Mouse (Mus musculus): ENCODE measurements at regions not wholly inside any gene's neighbourhood (a gene's known extent, or its start where the extent isn't known, plus 50 kb on each side); places are given as distances from the start of the nearest gene placed in this dataset.

- peak in 2 of 3 experiments; percentile 43 to 45 for TF ChIP-seq MYOG (IDR thresholded peaks at IDR 0.05; ENCODE audit: control insufficient read depth in 1 of 3, insufficient read depth in 1 of 3, insufficient read length in 2 of 3, low read depth in 2 of 3)
- TF ChIP-seq MAX (IDR thresholded peaks at IDR 0.05; ENCODE audit: low read depth) = no peak
- no peak for TF ChIP-seq POLR2AphosphoS2 (IDR thresholded peaks at IDR 0.05; ENCODE audit: insufficient read length, low read depth)
- no peak for TF ChIP-seq CEBPB (IDR thresholded peaks at IDR 0.05; ENCODE audit: insufficient read depth, poor library complexity, severe bottlenecking)
- no peak for TF ChIP-seq SRF (IDR thresholded peaks at IDR 0.05; ENCODE audit: control insufficient read depth, insufficient read length, low read depth)
- peak in 2 of 3 experiments; percentile 24 to 44 for TF ChIP-seq MYOD1 (IDR thresholded peaks at IDR 0.05; ENCODE audit: control insufficient read depth in 1 of 3, insufficient read length in 2 of 3, low read depth in 2 of 3)
- H3K4me3 ChIP-seq = no peak overlapping the region
- no peaks in the 10 kb centered on the region for H3K27me3 ChIP-seq (ENCODE audit: control insufficient read depth, insufficient read depth, insufficient read length)
- H3K36me3 ChIP-seq (ENCODE audit: control insufficient read depth, insufficient read depth) = no peaks in the 10 kb centered on the region
- H3K79me2 ChIP-seq (ENCODE audit: control insufficient read depth, insufficient read depth) = no peaks in the 10 kb centered on the region
- H3K4me2 ChIP-seq (ENCODE audit: low read depth) = no peak overlapping the region
- no peak overlapping the region for H3ac ChIP-seq (ENCODE audit: control insufficient read depth, insufficient read length)
Measured at GRCm38 (mm10) chr7:135942826-135943225, 226.7 kb upstream of the Mki67 start.

- Histone ChIP-seq H3K4me3 (no peak overlapping the region), H3K36me3 (ENCODE audit: control insufficient read depth, insufficient read depth) (no peaks in the 10 kb centered on the region)
Measured at GRCm38 (mm10) chr7:135946071-135946646, 230.0 kb upstream of the Mki67 start.

GRCm38 (mm10) chr7:135961026-135961425 is 244.9 kb upstream of the Mki67 start:
- Histone ChIP-seq H3K4me3 (no peak overlapping the region), H3K79me2 (ENCODE audit: control insufficient read depth, insufficient read depth) (no peaks in the 10 kb centered on the region), H3K27me3 (ENCODE audit: control insufficient read depth, insufficient read depth, insufficient read length) (no peaks in the 10 kb centered on the region), H3ac (ENCODE audit: control insufficient read depth, insufficient read length) (no peak overlapping the region), H3K36me3 (ENCODE audit: control insufficient read depth, insufficient read depth) (no peaks in the 10 kb centered on the region), H3K4me2 (ENCODE audit: low read depth) (no peak overlapping the region)
- no peak for TF ChIP-seq MAX (IDR thresholded peaks at IDR 0.05; ENCODE audit: low read depth)

More at GRCm38 (mm10) chr7:135946071-135946646, 230.0 kb upstream of the Mki67 start:
- no peaks in the 10 kb centered on the region for H3K27me3 ChIP-seq (ENCODE audit: control insufficient read depth, insufficient read depth, insufficient read length)
- H3K4me2 ChIP-seq (ENCODE audit: low read depth) = no peak overlapping the region
- no peak overlapping the region for H3ac ChIP-seq (ENCODE audit: control insufficient read depth, insufficient read length)
- TF ChIP-seq MYOD1 (IDR thresholded peaks at IDR 0.05; ENCODE audit: control insufficient read depth in 1 of 3, insufficient read length in 2 of 3, low read depth in 2 of 3) = peak in 2 of 3 experiments; percentile 37 to 58
- no peak for TF ChIP-seq MAX (IDR thresholded peaks at IDR 0.05; ENCODE audit: low read depth)
- TF ChIP-seq POLR2A (IDR thresholded peaks at IDR 0.05; ENCODE audit: insufficient read length, low read depth) = no peak
- no peak for TF ChIP-seq TCF12 (IDR thresholded peaks at IDR 0.05; ENCODE audit: insufficient read depth, poor library complexity, severe bottlenecking)
- no peaks in the 10 kb centered on the region for H3K79me2 ChIP-seq (ENCODE audit: control insufficient read depth, insufficient read depth)

GRCm38 (mm10) chr7:135965528-135965927 is 249.4 kb upstream of the Mki67 start:
- Histone ChIP-seq H3K27me3 (ENCODE audit: control insufficient read depth, insufficient read depth, insufficient read length) (no peaks in the 10 kb centered on the region), H3ac (ENCODE audit: control insufficient read depth, insufficient read length) (no peak overlapping the region), H3K36me3 (ENCODE audit: control insufficient read depth, insufficient read depth) (no peaks in the 10 kb centered on the region), H3K79me2 (ENCODE audit: control insufficient read depth, insufficient read depth) (no peaks in the 10 kb centered on the region), H3K4me3 (no peak overlapping the region), H3K4me2 (ENCODE audit: low read depth) (no peak overlapping the region)
- no peak for TF ChIP-seq CEBPB (IDR thresholded peaks at IDR 0.05; ENCODE audit: insufficient read depth, poor library complexity, severe bottlenecking)
- no peak for TF ChIP-seq MAX (IDR thresholded peaks at IDR 0.05; ENCODE audit: low read depth)
- TF ChIP-seq POLR2AphosphoS2 (IDR thresholded peaks at IDR 0.05; ENCODE audit: insufficient read length, low read depth) = no peak
- no peak for TF ChIP-seq TCF3 (IDR thresholded peaks at IDR 0.05; ENCODE audit: insufficient read length, low read depth)
- TF ChIP-seq MYOD1 (IDR thresholded peaks at IDR 0.05; ENCODE audit: control insufficient read depth in 1 of 3, insufficient read length in 2 of 3, low read depth in 2 of 3) = no peak

GRCm38 (mm10) chr7:135966231-135966630 is 250.1 kb upstream of the Mki67 start:
- TF ChIP-seq MYOD1 (IDR thresholded peaks at IDR 0.05; ENCODE audit: control insufficient read depth in 1 of 3, insufficient read length in 2 of 3, low read depth in 2 of 3) (no peak), REST (IDR thresholded peaks at IDR 0.05; ENCODE audit: insufficient read depth, insufficient read length) (no peak), TCF3 (IDR thresholded peaks at IDR 0.05; ENCODE audit: insufficient read length, low read depth) (no peak), POLR2A (IDR thresholded peaks at IDR 0.05; ENCODE audit: insufficient read length, low read depth) (no peak), MYOG (IDR thresholded peaks at IDR 0.05; ENCODE audit: control insufficient read depth in 1 of 3, insufficient read depth in 1 of 3, insufficient read length in 2 of 3, low read depth in 2 of 3) (no peak), CEBPB (IDR thresholded peaks at IDR 0.05; ENCODE audit: insufficient read depth, poor library complexity, severe bottlenecking) (no peak)
- Histone ChIP-seq H3K36me3 (ENCODE audit: control insufficient read depth, insufficient read depth) (no peaks in the 10 kb centered on the region), H3K4me2 (ENCODE audit: low read depth) (no peak overlapping the region)

GRCm38 (mm10) chr7:135968638-135969037 is 252.5 kb upstream of the Mki67 start:
- Histone ChIP-seq H3K4me3 (no peak overlapping the region), H3ac (ENCODE audit: control insufficient read depth, insufficient read length) (no peak overlapping the region), H3K36me3 (ENCODE audit: control insufficient read depth, insufficient read depth) (no peaks in the 10 kb centered on the region), H3K79me2 (ENCODE audit: control insufficient read depth, insufficient read depth) (no peaks in the 10 kb centered on the region), H3K27me3 (ENCODE audit: control insufficient read depth, insufficient read depth, insufficient read length) (no peaks in the 10 kb centered on the region), H3K4me2 (ENCODE audit: low read depth) (no peak overlapping the region)
- TF ChIP-seq MYOD1 (IDR thresholded peaks at IDR 0.05; ENCODE audit: control insufficient read depth in 1 of 3, insufficient read length in 2 of 3, low read depth in 2 of 3) (no peak), SRF (IDR thresholded peaks at IDR 0.05; ENCODE audit: control insufficient read depth, insufficient read length, low read depth) (no peak), TCF12 (IDR thresholded peaks at IDR 0.05; ENCODE audit: insufficient read depth, poor library complexity, severe bottlenecking) (no peak), MAX (IDR thresholded peaks at IDR 0.05; ENCODE audit: low read depth) (no peak), USF1 (IDR thresholded peaks at IDR 0.05; ENCODE audit: low read depth) (no peak), MYOG (IDR thresholded peaks at IDR 0.05; ENCODE audit: control insufficient read depth in 1 of 3, insufficient read depth in 1 of 3, insufficient read length in 2 of 3, low read depth in 2 of 3) (no peak), POLR2A (IDR thresholded peaks at IDR 0.05; ENCODE audit: insufficient read length, low read depth) (no peak), CEBPB (IDR thresholded peaks at IDR 0.05; ENCODE audit: insufficient read depth, poor library complexity, severe bottlenecking) (no peak), POLR2AphosphoS2 (IDR thresholded peaks at IDR 0.05; ENCODE audit: insufficient read length, low read depth) (no peak), REST (IDR thresholded peaks at IDR 0.05; ENCODE audit: insufficient read depth, insufficient read length) (no peak), E2F4 (IDR thresholded peaks at IDR 0.05; ENCODE audit: insufficient read depth) (no peak), TCF3 (IDR thresholded peaks at IDR 0.05; ENCODE audit: insufficient read length, low read depth) (no peak)

More at GRCm38 (mm10) chr7:135966231-135966630, 250.1 kb upstream of the Mki67 start:
- no peak overlapping the region for H3ac ChIP-seq (ENCODE audit: control insufficient read depth, insufficient read length)
- H3K79me2 ChIP-seq (ENCODE audit: control insufficient read depth, insufficient read depth) = no peaks in the 10 kb centered on the region
- H3K27me3 ChIP-seq (ENCODE audit: control insufficient read depth, insufficient read depth, insufficient read length) = no peaks in the 10 kb centered on the region
- no peak overlapping the region for H3K4me3 ChIP-seq

Data from myocyte (in vitro differentiated cells).